Mouse (Mus musculus): ENCODE results near the gene Thbs3. TPM values are rescaled to one million over a fixed set of nuclear protein-coding genes. Genes with fewer than 3 reads are reported as not detected.
A peak's percentile ranks its signal among the peaks of the same experiment; 100 is the strongest.

Gene Thbs3
- 77.3 and 77.7 TPM in 2 replicates for polyA plus RNA-seq (2015; fragmentation: Nextera tagmentation; extraction: Ambion mirVana)

DNA sequence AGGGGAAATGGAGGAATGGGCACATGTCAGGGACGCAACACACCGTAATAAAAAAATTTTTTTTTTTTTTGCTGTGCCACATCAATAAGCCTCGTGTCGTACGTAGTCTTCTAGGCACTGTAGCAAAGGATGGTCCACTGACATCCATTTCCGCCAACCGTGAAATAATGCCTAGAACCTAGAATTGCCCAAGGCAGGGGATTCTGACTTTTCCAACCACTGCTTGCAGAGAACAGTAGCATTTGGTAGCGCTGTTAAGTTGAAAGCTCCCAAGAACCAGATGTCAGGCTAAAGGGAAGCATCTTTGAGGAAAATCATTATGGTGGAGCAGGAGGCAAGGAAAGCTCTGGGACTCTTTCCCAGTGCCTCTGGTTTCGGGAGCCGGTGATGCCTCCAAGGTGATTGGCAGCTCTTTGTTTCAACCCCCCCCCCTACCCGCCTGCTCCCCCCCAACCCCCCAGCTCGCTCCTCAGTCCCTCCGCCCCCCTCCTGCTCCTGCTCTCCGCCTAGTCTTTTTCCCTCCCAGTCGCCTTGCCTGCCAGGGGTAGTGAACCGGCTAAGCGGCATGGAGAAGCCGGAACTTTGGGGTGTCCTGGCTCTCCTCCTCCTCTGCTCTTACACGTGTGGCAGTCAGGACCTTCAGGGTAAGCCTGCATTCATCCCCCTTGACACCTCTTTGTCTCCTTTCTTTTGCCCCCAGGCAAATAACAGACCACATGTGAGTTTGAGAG, at the start of gene Thbs3:
TSS of gene Thbs3 (plus strand) at position 500 of the 731 bp plus-strand sequence.
- peak within 1 kb of the TSS; percentile 94 for H3K27ac ChIP-seq (ENCODE audit: low read length)
- peak within 1 kb of the TSS; percentile 59 for H3K4me3 ChIP-seq (ENCODE audit: low read depth, low read length)
- H3K9me3 ChIP-seq (ENCODE audit: low read length): no peaks in the 10 kb centered on the region
- peak; percentile 56 for DNase-seq (ENCODE audit: low spot score)
- peak within 1 kb of the TSS; percentile 51 for H3K9ac ChIP-seq (replicated peaks; ENCODE audit: low read depth)
- TF ChIP-seq CTCF (IDR thresholded peaks at IDR 0.05) (no peak), EP300 (IDR thresholded peaks at IDR 0.05) (no peak)
- WGBS: under 1% methylated on average over 19 of the region's 19 CpGs
- peak within 1 kb of the TSS; percentile 69 for H3K4me2 ChIP-seq (replicated peaks; ENCODE audit: low read depth, low read length)
- peaks cover 12% of the 10 kb centered on the region; the same call in 1 of the 2 replicates for H3K4me1 ChIP-seq (ENCODE audit: insufficient read depth, low read depth, low read length)
- ATAC-seq: no peak
- no peaks in the 10 kb centered on the region for H3K27me3 ChIP-seq (replicated peaks; ENCODE audit: insufficient read depth, low read length)
- 0 out of 2 replicates have a peak, but pooled peaks cover under 1% of the 10 kb centered on the region for H3K36me3 ChIP-seq (ENCODE audit: insufficient read depth, low read length)

GRCm38 (mm10) chr3:89165268-89165870, 49.6 kb upstream of the Thbs3 start:
- no peak for TF ChIP-seq EP300 (IDR thresholded peaks at IDR 0.05)
- no peak for TF ChIP-seq CTCF (IDR thresholded peaks at IDR 0.05)

DNA sequence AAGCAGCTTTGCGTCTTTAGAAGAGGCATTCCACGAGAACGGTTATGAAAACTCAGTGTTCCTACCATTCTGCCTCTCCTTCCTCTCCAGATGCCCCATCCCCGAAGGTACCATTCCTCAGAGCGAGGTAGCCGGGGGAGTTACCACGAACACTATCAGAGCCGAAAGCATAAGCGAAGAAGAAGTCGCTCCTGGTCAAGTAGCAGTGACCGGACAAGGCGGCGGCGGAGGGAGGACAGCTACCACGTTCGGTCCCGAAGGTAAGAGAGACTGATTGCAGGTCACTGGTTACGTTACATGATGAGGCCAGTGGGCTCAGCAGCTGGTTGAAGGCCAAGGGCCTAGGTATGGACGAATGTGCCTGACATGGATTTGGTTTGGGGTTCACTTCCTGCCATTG, 48.0 kb upstream of the Thbs3 start:
- TF ChIP-seq EP300 (IDR thresholded peaks at IDR 0.05): no peak
- no peak for TF ChIP-seq CTCF (IDR thresholded peaks at IDR 0.05)
- Histone ChIP-seq H3K9me3 (ENCODE audit: low read length) (no peaks in the 10 kb centered on the region), H3K4me1 (ENCODE audit: insufficient read depth, low read depth, low read length) (peaks cover 6% of the 10 kb centered on the region; the same call in 1 of the 2 replicates), H3K27me3 (replicated peaks; ENCODE audit: insufficient read depth, low read length) (no peaks in the 10 kb centered on the region), H3K9ac (replicated peaks; ENCODE audit: low read depth) (no peak overlapping the region), H3K27ac (ENCODE audit: low read length) (no peak overlapping the region), H3K4me3 (ENCODE audit: low read depth, low read length) (no peak overlapping the region), H3K4me2 (replicated peaks; ENCODE audit: low read depth, low read length) (no peak overlapping the region), H3K36me3 (ENCODE audit: insufficient read depth, low read length) (peaks cover 26% of the 10 kb centered on the region)
- WGBS: 91% methylated on average over 19 of the region's 19 CpGs
- DNase-seq (ENCODE audit: low spot score) (no peak), ATAC-seq (no peak)

More at GRCm38 (mm10) chr3:89165268-89165870, 49.6 kb upstream of the Thbs3 start:
- Histone ChIP-seq H3K4me3 (ENCODE audit: low read depth, low read length) (peak overlapping the region; percentile 88), H3K4me2 (replicated peaks; ENCODE audit: low read depth, low read length) (peak overlapping the region; percentile 67), H3K27ac (ENCODE audit: low read length) (peak overlapping the region; percentile 98), H3K27me3 (replicated peaks; ENCODE audit: insufficient read depth, low read length) (no peaks in the 10 kb centered on the region), H3K9ac (replicated peaks; ENCODE audit: low read depth) (peak overlapping the region; percentile 95), H3K4me1 (ENCODE audit: insufficient read depth, low read depth, low read length) (peaks cover 6% of the 10 kb centered on the region; the same call in 1 of the 2 replicates), H3K9me3 (ENCODE audit: low read length) (no peaks in the 10 kb centered on the region), H3K36me3 (ENCODE audit: insufficient read depth, low read length) (peaks cover 22% of the 10 kb centered on the region)
- DNase-seq (ENCODE audit: low spot score) (no peak), ATAC-seq (no peak)
- WGBS: 9% methylated on average over 12 of the region's 12 CpGs

DNA sequence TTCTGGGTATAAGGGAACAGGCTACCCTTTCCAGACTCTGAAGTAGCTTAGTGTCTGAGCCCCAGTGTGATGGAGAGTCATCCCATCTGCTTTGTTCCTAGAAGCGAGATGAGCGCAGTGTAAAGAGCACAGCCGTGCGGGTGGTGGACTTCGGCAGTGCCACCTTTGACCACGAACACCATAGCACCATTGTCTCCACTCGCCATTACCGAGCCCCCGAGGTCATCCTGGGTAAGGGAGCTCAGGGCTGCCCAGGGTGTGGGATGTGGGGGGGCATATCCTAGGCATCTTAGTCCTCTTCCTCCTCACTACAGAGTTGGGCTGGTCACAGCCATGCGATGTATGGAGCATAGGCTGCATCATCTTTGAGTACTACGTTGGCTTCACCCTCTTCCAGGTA, 40.1 kb upstream of the Thbs3 start:
- Histone ChIP-seq H3K4me3 (ENCODE audit: low read depth, low read length) (no peak overlapping the region), H3K9ac (replicated peaks; ENCODE audit: low read depth) (no peak overlapping the region), H3K27ac (ENCODE audit: low read length) (no peak overlapping the region), H3K4me1 (ENCODE audit: insufficient read depth, low read depth, low read length) (0 out of 2 replicates have a peak, but pooled peaks cover 3% of the 10 kb centered on the region), H3K27me3 (replicated peaks; ENCODE audit: insufficient read depth, low read length) (no peaks in the 10 kb centered on the region), H3K9me3 (ENCODE audit: low read length) (no peaks in the 10 kb centered on the region), H3K4me2 (replicated peaks; ENCODE audit: low read depth, low read length) (no peak overlapping the region), H3K36me3 (ENCODE audit: insufficient read depth, low read length) (peaks cover 43% of the 10 kb centered on the region)
- TF ChIP-seq CTCF (IDR thresholded peaks at IDR 0.05) (no peak), EP300 (IDR thresholded peaks at IDR 0.05) (no peak)
- ATAC-seq (no peak), DNase-seq (ENCODE audit: low spot score) (no peak)
- WGBS: 93% methylated on average over 11 of the region's 11 CpGs

DNA sequence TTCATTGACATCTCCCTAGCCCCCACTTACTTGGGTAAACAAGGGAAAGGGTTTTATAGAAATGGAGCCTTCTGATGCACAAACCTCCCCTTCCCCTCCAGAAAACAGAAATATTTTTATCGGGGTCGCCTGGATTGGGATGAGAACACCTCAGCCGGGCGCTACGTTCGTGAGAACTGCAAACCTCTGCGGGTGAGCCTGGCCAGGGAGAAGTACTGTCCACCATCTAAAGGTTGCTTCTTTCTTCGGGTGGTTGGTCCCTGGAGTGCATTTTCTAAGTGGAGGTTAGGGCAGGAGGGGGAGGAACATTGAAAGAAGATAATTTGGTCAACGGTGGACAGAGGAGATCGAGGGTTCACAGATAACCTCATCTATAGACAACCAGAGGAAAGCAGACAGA, 39.4 kb upstream of the Thbs3 start:
- 0 out of 2 replicates have a peak, but pooled peaks cover 3% of the 10 kb centered on the region for H3K4me1 ChIP-seq (ENCODE audit: insufficient read depth, low read depth, low read length)
- no peak overlapping the region for H3K9ac ChIP-seq (replicated peaks; ENCODE audit: low read depth)
- ATAC-seq (no peak), DNase-seq (ENCODE audit: low spot score) (no peak)
- peaks cover 43% of the 10 kb centered on the region for H3K36me3 ChIP-seq (ENCODE audit: insufficient read depth, low read length)
- no peaks in the 10 kb centered on the region for H3K27me3 ChIP-seq (replicated peaks; ENCODE audit: insufficient read depth, low read length)
- H3K4me3 ChIP-seq (ENCODE audit: low read depth, low read length): no peak overlapping the region
- no peaks in the 10 kb centered on the region for H3K9me3 ChIP-seq (ENCODE audit: low read length)
- no peak overlapping the region for H3K4me2 ChIP-seq (replicated peaks; ENCODE audit: low read depth, low read length)
- no peak overlapping the region for H3K27ac ChIP-seq (ENCODE audit: low read length)
- TF ChIP-seq CTCF (IDR thresholded peaks at IDR 0.05) (no peak), EP300 (IDR thresholded peaks at IDR 0.05) (no peak)
- WGBS: 90% methylated on average over 10 of the region's 10 CpGs

DNA sequence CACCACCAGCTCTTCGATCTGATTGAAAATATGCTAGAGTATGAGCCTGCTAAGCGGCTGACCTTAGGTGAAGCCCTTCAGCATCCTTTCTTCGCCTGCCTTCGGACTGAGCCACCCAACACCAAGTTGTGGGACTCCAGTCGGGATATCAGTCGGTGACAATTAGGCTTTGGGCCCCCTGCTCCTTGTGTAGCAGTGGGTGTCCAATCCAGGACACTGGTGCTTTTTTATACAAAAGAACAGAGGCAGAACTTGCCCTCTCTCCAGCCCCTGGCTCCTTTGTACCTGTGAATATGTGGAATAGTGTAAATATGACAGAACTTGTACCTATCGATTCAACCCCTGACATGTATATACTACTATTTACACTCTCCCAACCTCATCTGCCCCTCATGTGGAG, 38.6 kb upstream of the Thbs3 start:
- WGBS: 74% methylated on average over 7 of the region's 7 CpGs
- no peak for DNase-seq (ENCODE audit: low spot score)
- Histone ChIP-seq H3K4me2 (replicated peaks; ENCODE audit: low read depth, low read length) (no peak overlapping the region), H3K9ac (replicated peaks; ENCODE audit: low read depth) (no peak overlapping the region), H3K4me1 (ENCODE audit: insufficient read depth, low read depth, low read length) (0 out of 2 replicates have a peak, but pooled peaks cover 3% of the 10 kb centered on the region), H3K27me3 (replicated peaks; ENCODE audit: insufficient read depth, low read length) (no peaks in the 10 kb centered on the region), H3K4me3 (ENCODE audit: low read depth, low read length) (no peak overlapping the region), H3K27ac (ENCODE audit: low read length) (no peak overlapping the region), H3K9me3 (ENCODE audit: low read length) (no peaks in the 10 kb centered on the region), H3K36me3 (ENCODE audit: insufficient read depth, low read length) (peaks cover 41% of the 10 kb centered on the region)
- TF ChIP-seq CTCF (IDR thresholded peaks at IDR 0.05) (no peak), EP300 (IDR thresholded peaks at IDR 0.05) (no peak)
- ATAC-seq: no peak
